Mouse (Mus musculus) limb, embryonic 11.5 days (tissue): Measurements from ENCODE around the gene Casp7. TPM values are rescaled to one million over a fixed set of nuclear protein-coding genes. Genes with fewer than 3 reads are reported as not detected.

Experiments used
- ATAC-seq: fragments of 200-750 bp; cut with Nextera tagmentation; 2 replicates; pipeline ENCODE4 v1.8.0; 2017; ENCODE audit warnings: low read depth; ENCODE audit not compliant: insufficient number of reproducible peaks, low FRiP score, low TSS enrichment
- DNase-seq: peaks from one replicate; pipeline ENCODE4 v3.0.0-alpha.2; 2015; ENCODE audit warnings: low spot score
- H3K27ac ChIP-seq: fragments of 300-500 bp; sonication (generic); replicated peaks from 2 replicates; pipeline ENCODE4 v1.5.1; 2014; ENCODE audit warnings: low read depth, mild to moderate bottlenecking, low read length
- H3K27me3 ChIP-seq: fragments of 300-500 bp; sonication (generic); 2 replicates; pipeline ENCODE4 v1.6.1; 2014; ENCODE audit warnings: mild to moderate bottlenecking, low read length, mixed read lengths; ENCODE audit not compliant: control insufficient read depth, insufficient read depth
- H3K36me3 ChIP-seq: fragments of 300-500 bp; sonication (generic); 2 replicates; pipeline ENCODE4 v1.6.1; 2014; ENCODE audit warnings: mild to moderate bottlenecking, low read length, moderate library complexity, mixed read lengths; ENCODE audit not compliant: control insufficient read depth, insufficient read depth
- H3K4me1 ChIP-seq: fragments of 300-500 bp; sonication (generic); 2 replicates; pipeline ENCODE4 v1.6.1; 2014; ENCODE audit warnings: low read length, mixed read lengths; ENCODE audit not compliant: control insufficient read depth, insufficient read depth
- H3K4me2 ChIP-seq: fragments of 300-500 bp; sonication (generic); 2 replicates; pipeline ENCODE4 v1.6.1; 2014; ENCODE audit warnings: low read depth, mild to moderate bottlenecking, moderate library complexity; ENCODE audit not compliant: severe bottlenecking
- H3K4me3 ChIP-seq: fragments of 300-500 bp; sonication (generic); 2 replicates; pipeline ENCODE4 v1.5.1; 2014; ENCODE audit warnings: low read depth, low read length
- H3K9ac ChIP-seq: fragments of 300-500 bp; sonication (generic); 2 replicates; pipeline ENCODE4 v1.6.1; 2014; ENCODE audit warnings: mild to moderate bottlenecking, low read length
- H3K9me3 ChIP-seq: fragments of 300-500 bp; sonication (generic); 2 replicates; pipeline ENCODE4 v1.6.1; 2016; ENCODE audit warnings: low read length; ENCODE audit not compliant: control insufficient read depth
- WGBS: fragments of 180-500 bp; shearing (Covaris S2); extraction: QIAGEN DNeasy Blood & Tissue Kit; methylation state at CpG from one replicate; pipeline ENCODE4 v1.1.7; 2014; 5-methylcytosine and 5-hydroxymethylcytosine counted together
- polyA plus RNA-seq: library from polyadenylated mRNA; unstranded; fragments of >200 nt; fragmentation: Nextera tagmentation; extraction: Ambion mirVana; gene quantifications from 2 replicates; pipeline ENCODE4 v1.2.1, GENCODE M21; 2014

Casp7 gene
- polyA plus RNA-seq, 1 experiment from 2014 or later = 26.6 TPM

GRCm38 (mm10) chr19:56374011-56374410 lies 22.9 kb upstream of the Casp7 start:
- no peaks in the 10 kb centered on the region for H3K36me3 ChIP-seq
- H3K9me3 ChIP-seq = no peaks in the 10 kb centered on the region
- no peak overlapping the region for H3K9ac ChIP-seq
- no peak overlapping the region for H3K4me2 ChIP-seq
- H3K4me1 ChIP-seq = 0 out of 2 replicates have a peak, but pooled peaks cover 4% of the 10 kb centered on the region
- DNase-seq = no peak
- H3K27me3 ChIP-seq = no peaks in the 10 kb centered on the region
- 75% methylated on average over 10 of the region's 10 CpGs for WGBS
- H3K27ac ChIP-seq = no peak overlapping the region
- H3K4me3 ChIP-seq = no peak overlapping the region
- ATAC-seq = no peak

GRCm38 (mm10) chr19:56378007-56378406 lies 18.9 kb upstream of the Casp7 start:
- H3K9ac ChIP-seq = no peak overlapping the region
- no peaks in the 10 kb centered on the region for H3K36me3 ChIP-seq
- ATAC-seq = no peak
- DNase-seq = no peak
- H3K4me2 ChIP-seq = no peak overlapping the region
- WGBS = 84% methylated on average over 5 of the region's 5 CpGs
- no peaks in the 10 kb centered on the region for H3K27me3 ChIP-seq
- H3K9me3 ChIP-seq = no peaks in the 10 kb centered on the region
- H3K4me3 ChIP-seq = no peak overlapping the region
- H3K27ac ChIP-seq = no peak overlapping the region
- H3K4me1 ChIP-seq = no peaks in the 10 kb centered on the region

- no peak overlapping the region for H3K4me3 ChIP-seq
- H3K27ac ChIP-seq = no peak overlapping the region
- H3K36me3 ChIP-seq = no peaks in the 10 kb centered on the region
- no peaks in the 10 kb centered on the region for H3K27me3 ChIP-seq
- DNase-seq (no peak), ATAC-seq (no peak)
- no peaks in the 10 kb centered on the region for H3K9me3 ChIP-seq
- no peak overlapping the region for H3K4me2 ChIP-seq
- WGBS = 74% methylated on average over 13 of the region's 13 CpGs
- no peak overlapping the region for H3K9ac ChIP-seq
- no peaks in the 10 kb centered on the region for H3K4me1 ChIP-seq
Observed at GRCm38 (mm10) chr19:56378554-56379172, 18.3 kb upstream of the Casp7 start.

- Histone ChIP-seq H3K27me3 (no peaks in the 10 kb centered on the region), H3K9me3 (no peaks in the 10 kb centered on the region), H3K36me3 (no peaks in the 10 kb centered on the region), H3K9ac (no peak overlapping the region), H3K4me1 (no peaks in the 10 kb centered on the region), H3K4me2 (no peak overlapping the region), H3K4me3 (no peak overlapping the region), H3K27ac (no peak overlapping the region)
- DNase-seq (no peak), ATAC-seq (no peak)
- WGBS = 80% methylated on average over 7 of the region's 7 CpGs
Observed at GRCm38 (mm10) chr19:56380341-56380740, 16.6 kb upstream of the Casp7 start.

GRCm38 (mm10) chr19:56381407-56381806 lies 15.5 kb upstream of the Casp7 start:
- Histone ChIP-seq H3K9ac (no peak overlapping the region), H3K36me3 (no peaks in the 10 kb centered on the region), H3K4me2 (no peak overlapping the region), H3K27ac (no peak overlapping the region), H3K9me3 (no peaks in the 10 kb centered on the region), H3K4me3 (no peak overlapping the region), H3K27me3 (no peaks in the 10 kb centered on the region), H3K4me1 (no peaks in the 10 kb centered on the region)
- 91% methylated on average over 10 of the region's 10 CpGs for WGBS
- DNase-seq (no peak), ATAC-seq (no peak)

GRCm38 (mm10) chr19:56385546-56385945 lies 11.4 kb upstream of the Casp7 start:
- DNase-seq = no peak
- no peaks in the 10 kb centered on the region for H3K36me3 ChIP-seq
- no peak overlapping the region for H3K4me2 ChIP-seq
- WGBS = 87% methylated on average over 5 of the region's 5 CpGs
- H3K4me3 ChIP-seq = no peak overlapping the region
- H3K4me1 ChIP-seq = no peaks in the 10 kb centered on the region
- no peak for ATAC-seq
- H3K9ac ChIP-seq = no peak overlapping the region
- H3K9me3 ChIP-seq = no peaks in the 10 kb centered on the region
- no peak overlapping the region for H3K27ac ChIP-seq
- H3K27me3 ChIP-seq = no peaks in the 10 kb centered on the region

- Histone ChIP-seq H3K9me3 (no peaks in the 10 kb centered on the region), H3K9ac (no peak overlapping the region), H3K27ac (no peak overlapping the region), H3K4me1 (no peaks in the 10 kb centered on the region), H3K4me3 (no peak overlapping the region), H3K27me3 (no peaks in the 10 kb centered on the region), H3K4me2 (no peak overlapping the region), H3K36me3 (no peaks in the 10 kb centered on the region)
- DNase-seq (no peak), ATAC-seq (no peak)
- 94% methylated on average over 10 of the region's 10 CpGs for WGBS
Observed at GRCm38 (mm10) chr19:56386095-56386494, 10.8 kb upstream of the Casp7 start.

- 87% methylated on average over 4 of the region's 4 CpGs for WGBS
- Histone ChIP-seq H3K4me2 (no peak overlapping the region), H3K9me3 (no peaks in the 10 kb centered on the region), H3K9ac (no peak overlapping the region), H3K27ac (no peak overlapping the region), H3K4me1 (no peaks in the 10 kb centered on the region), H3K36me3 (no peaks in the 10 kb centered on the region), H3K4me3 (no peak overlapping the region), H3K27me3 (no peaks in the 10 kb centered on the region)
- ATAC-seq = no peak
- DNase-seq = no peak
Observed at GRCm38 (mm10) chr19:56387726-56388302, 9.1 kb upstream of the Casp7 start.

- no peak for DNase-seq
- no peak overlapping the region for H3K9ac ChIP-seq
- H3K4me2 ChIP-seq = no peak overlapping the region
- H3K4me1 ChIP-seq = no peaks in the 10 kb centered on the region
- H3K27me3 ChIP-seq = no peaks in the 10 kb centered on the region
- 94% methylated on average over 11 of the region's 11 CpGs for WGBS
- H3K36me3 ChIP-seq = no peaks in the 10 kb centered on the region
- no peak overlapping the region for H3K27ac ChIP-seq
- no peak for ATAC-seq
- no peak overlapping the region for H3K4me3 ChIP-seq
- H3K9me3 ChIP-seq = no peaks in the 10 kb centered on the region
Observed at GRCm38 (mm10) chr19:56389176-56389575, 7.8 kb upstream of the Casp7 start.
